Mouse (Mus musculus): ENCODE measurements at regions not wholly inside any gene's neighbourhood (a gene's known extent, or its start where the extent isn't known, plus 50 kb on each side); places are given as distances from the start of the nearest gene placed in this dataset.

DNA sequence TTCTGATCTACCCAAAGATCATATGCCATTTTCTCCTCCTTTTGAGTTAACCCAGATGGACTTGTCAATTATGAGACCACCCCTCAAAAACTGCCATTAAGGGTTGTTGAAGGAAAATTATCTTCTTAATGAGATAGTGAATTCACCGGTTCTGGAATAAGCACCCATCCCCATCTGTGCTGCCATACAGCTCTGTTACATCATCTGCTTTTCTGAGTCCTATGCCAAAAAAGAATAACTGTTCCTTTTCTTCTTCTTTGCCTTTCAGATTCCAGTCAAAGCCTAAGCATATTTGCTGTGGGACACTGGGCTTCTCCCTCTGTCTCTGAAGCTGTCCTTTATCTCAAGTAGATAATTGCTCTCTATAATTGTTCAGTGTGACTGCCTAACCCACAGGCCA, 93.1 kb upstream of the Tacr3 start:
- no peak overlapping the region for H3K4me3 ChIP-seq (replicated peaks; ENCODE audit: low read depth, low read length)
- H3K4me2 ChIP-seq (ENCODE audit: low read length), result no peak overlapping the region
- no peak for ATAC-seq (replicated peaks; ENCODE audit: low FRiP score, low read depth)
- H3K27me3 ChIP-seq (ENCODE audit: insufficient read depth, low read length), result no peaks in the 10 kb centered on the region
- no peak for TF ChIP-seq CTCF (IDR thresholded peaks at IDR 0.05; ENCODE audit: low read depth)
- DNase-seq (ENCODE audit: low spot score), result no peak
- no peaks in the 10 kb centered on the region for H3K4me1 ChIP-seq (replicated peaks; ENCODE audit: insufficient read depth, low read length)
- no peaks in the 10 kb centered on the region for H3K36me3 ChIP-seq (ENCODE audit: insufficient read depth, low read length)
- 63% methylated on average over 1 of the region's 1 CpGs for WGBS
- H3K9me3 ChIP-seq (replicated peaks; ENCODE audit: low read length), result no peaks in the 10 kb centered on the region
- no peak overlapping the region for H3K27ac ChIP-seq
- H3K9ac ChIP-seq (ENCODE audit: low read depth, low read length), result no peak overlapping the region

DNA sequence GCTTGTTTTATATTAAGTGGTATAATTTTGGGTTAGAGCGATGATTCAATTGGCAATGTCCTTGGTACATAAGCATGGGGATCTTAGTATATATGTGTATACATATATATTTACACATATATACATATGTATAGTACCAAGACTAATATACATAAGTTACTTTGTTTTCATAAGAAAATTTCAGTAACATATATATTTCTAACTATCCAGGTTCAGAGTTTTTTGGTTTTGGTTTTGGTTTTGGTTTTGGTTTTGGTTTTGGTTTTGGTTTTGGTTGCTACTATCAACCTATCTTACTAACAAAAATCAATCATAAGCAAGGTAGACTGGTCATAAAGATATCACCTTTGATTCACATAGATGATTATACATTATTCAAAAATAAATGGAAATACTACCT, 67.7 kb upstream of the Tacr3 start:
- no peak overlapping the region for H3K9ac ChIP-seq (ENCODE audit: low read depth, low read length)
- ATAC-seq (replicated peaks; ENCODE audit: low FRiP score, low read depth), result no peak
- H3K9me3 ChIP-seq (replicated peaks; ENCODE audit: low read length), result no peaks in the 10 kb centered on the region
- H3K27me3 ChIP-seq (ENCODE audit: insufficient read depth, low read length), result no peaks in the 10 kb centered on the region
- no peaks in the 10 kb centered on the region for H3K36me3 ChIP-seq (ENCODE audit: insufficient read depth, low read length)
- DNase-seq (ENCODE audit: low spot score), result no peak
- H3K4me2 ChIP-seq (ENCODE audit: low read length), result no peak overlapping the region
- no peak overlapping the region for H3K4me3 ChIP-seq (replicated peaks; ENCODE audit: low read depth, low read length)
- no peaks in the 10 kb centered on the region for H3K4me1 ChIP-seq (replicated peaks; ENCODE audit: insufficient read depth, low read length)
- TF ChIP-seq CTCF (IDR thresholded peaks at IDR 0.05; ENCODE audit: low read depth), result no peak
- no peak overlapping the region for H3K27ac ChIP-seq
- 96% methylated on average over 1 of the region's 1 CpGs for WGBS

DNA sequence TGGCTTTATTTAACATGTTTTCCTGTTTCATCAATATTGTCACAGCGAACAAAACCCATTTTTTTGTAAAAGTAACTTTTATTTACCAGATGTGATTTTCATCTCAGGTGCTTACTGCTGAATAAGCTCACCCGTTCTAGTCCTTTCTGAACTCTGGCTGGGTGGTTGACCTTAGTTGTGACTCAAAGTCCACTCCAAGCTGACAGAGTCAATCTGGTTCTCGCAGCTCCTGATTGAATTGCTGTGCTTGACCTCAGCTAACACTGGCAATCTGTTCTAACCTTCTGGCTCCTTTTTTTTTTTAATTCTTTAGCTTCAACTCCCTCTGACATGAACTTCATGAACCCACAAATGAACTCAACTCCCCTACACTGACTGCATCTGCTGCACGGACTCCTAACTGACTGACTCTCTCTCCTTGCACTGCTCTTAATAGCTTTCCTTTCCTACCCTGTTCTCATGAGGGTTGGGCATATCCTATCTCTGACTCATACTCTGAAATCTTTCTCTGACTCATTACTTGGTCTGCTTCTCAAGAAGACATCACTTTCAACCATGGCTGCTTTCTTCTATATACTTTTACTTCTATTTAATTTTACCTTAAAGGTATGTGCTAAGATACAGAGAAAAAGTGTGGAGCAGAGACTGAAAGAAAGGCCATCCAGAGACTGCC, 65.4 kb upstream of the Tacr3 start:
- WGBS, result 61% methylated on average over 4 of the region's 4 CpGs
- ATAC-seq (replicated peaks; ENCODE audit: low FRiP score, low read depth), result no peak
- H3K27me3 ChIP-seq (ENCODE audit: insufficient read depth, low read length), result no peaks in the 10 kb centered on the region
- no peaks in the 10 kb centered on the region for H3K36me3 ChIP-seq (ENCODE audit: insufficient read depth, low read length)
- no peaks in the 10 kb centered on the region for H3K4me1 ChIP-seq (replicated peaks; ENCODE audit: insufficient read depth, low read length)
- H3K27ac ChIP-seq, result no peak overlapping the region
- no peak for TF ChIP-seq CTCF (IDR thresholded peaks at IDR 0.05; ENCODE audit: low read depth)
- H3K9ac ChIP-seq (ENCODE audit: low read depth, low read length), result no peak overlapping the region
- no peak overlapping the region for H3K4me2 ChIP-seq (ENCODE audit: low read length)
- no peaks in the 10 kb centered on the region for H3K9me3 ChIP-seq (replicated peaks; ENCODE audit: low read length)
- no peak for DNase-seq (ENCODE audit: low spot score)
- no peak overlapping the region for H3K4me3 ChIP-seq (replicated peaks; ENCODE audit: low read depth, low read length)
